Mouse (Mus musculus) bone marrow macrophage, adult 2 months (primary cell): Measurements from ENCODE around the gene Arid5b. TPM values are rescaled to one million over a fixed set of nuclear protein-coding genes. Genes with fewer than 3 reads are reported as not detected.
"Not testable (repeated sequence)": the region's sequence is repeated elsewhere in the genome, so short reads cannot be mapped to it uniquely, and the experiment has no call there.

Source experiments
- H3K27ac ChIP-seq: 2 replicates; pipeline ENCODE4 v1.5.1; 2012; ENCODE audit warnings: low read depth, low read length; ENCODE audit not compliant: insufficient read depth
- H3K4me1 ChIP-seq: 2 replicates; pipeline ENCODE4 v1.6.1; 2012; ENCODE audit warnings: low read length; ENCODE audit not compliant: control insufficient read depth, insufficient read depth
- H3K4me3 ChIP-seq: 2 replicates; pipeline ENCODE4 v1.5.1; 2012; ENCODE audit warnings: mild to moderate bottlenecking, low read length, moderate library complexity; ENCODE audit not compliant: insufficient read depth
- CTCF ChIP-seq: IDR thresholded peaks from 2 replicates; pipeline ENCODE4 v1.5.1; 2012; ENCODE audit warnings: low read depth, mild to moderate bottlenecking, low read length, moderate library complexity
- POLR2A ChIP-seq: IDR thresholded peaks from 2 replicates; pipeline ENCODE4 v1.6.1; 2012; ENCODE audit warnings: mild to moderate bottlenecking, low read depth, low read length, borderline replicate concordance
- polyA plus RNA-seq: library from polyadenylated mRNA; stranded (reverse); fragments of >200 nt; gene quantifications from 2 replicates; pipeline ENCODE4 v1.2.4, GENCODE M21; 2012; ENCODE audit not compliant: missing spikeins, insufficient read depth, insufficient read length

Arid5b gene
- polyA plus RNA-seq, 1 experiment, result 26.5 TPM

- TF ChIP-seq POLR2A (no peak), CTCF (no peak)
- H3K27ac ChIP-seq, result no peak overlapping the region
- H3K4me1 ChIP-seq, result peaks cover 15% of the 10 kb centered on the region
- no peak overlapping the region for H3K4me3 ChIP-seq
These were observed 178.0 kb downstream of the Arid5b start for GRCm38 (mm10) chr10:68100506-68100905.

- not testable (repeated sequence) for H3K27ac ChIP-seq, H3K4me3 ChIP-seq
- peaks cover 10% of the 10 kb centered on the region for H3K4me1 ChIP-seq
These were observed 178.7 kb downstream of the Arid5b start for GRCm38 (mm10) chr10:68099801-68100200.

- Histone ChIP-seq H3K4me3 (no peak overlapping the region), H3K4me1 (no peaks in the 10 kb centered on the region), H3K27ac (no peak overlapping the region)
- TF ChIP-seq CTCF, result no peak
- no peak for TF ChIP-seq POLR2A
These were observed 180.5 kb downstream of the Arid5b start for GRCm38 (mm10) chr10:68097821-68098675.

- Histone ChIP-seq H3K27ac (no peak overlapping the region), H3K4me1 (0 out of 2 replicates have a peak, but pooled peaks cover 2% of the 10 kb centered on the region), H3K4me3 (no peak overlapping the region)
- TF ChIP-seq CTCF (no peak), POLR2A (no peak)
These were observed 182.1 kb downstream of the Arid5b start for GRCm38 (mm10) chr10:68096395-68096794.

- H3K4me1 ChIP-seq, result 0 out of 2 replicates have a peak, but pooled peaks cover 2% of the 10 kb centered on the region
- TF ChIP-seq CTCF (no peak), POLR2A (no peak)
- H3K27ac ChIP-seq, result no peak overlapping the region
- H3K4me3 ChIP-seq, result no peak overlapping the region
These were observed 183.4 kb downstream of the Arid5b start for GRCm38 (mm10) chr10:68095136-68095535.

GRCm38 (mm10) chr10:68093496-68093895 lies 185.0 kb downstream of the Arid5b start:
- no peak overlapping the region for H3K27ac ChIP-seq
- 0 out of 2 replicates have a peak, but pooled peaks cover 4% of the 10 kb centered on the region for H3K4me1 ChIP-seq
- TF ChIP-seq CTCF (no peak), POLR2A (no peak)
- no peak overlapping the region for H3K4me3 ChIP-seq

GRCm38 (mm10) chr10:68091840-68092239 lies 186.7 kb downstream of the Arid5b start:
- Histone ChIP-seq H3K27ac (no peak overlapping the region), H3K4me3 (no peak overlapping the region), H3K4me1 (0 out of 2 replicates have a peak, but pooled peaks cover 4% of the 10 kb centered on the region)
- TF ChIP-seq CTCF, result no peak
- TF ChIP-seq POLR2A, result no peak

GRCm38 (mm10) chr10:68091011-68091410 lies 187.5 kb downstream of the Arid5b start:
- Histone ChIP-seq H3K4me3 (no peak overlapping the region), H3K27ac (no peak overlapping the region), H3K4me1 (0 out of 2 replicates have a peak, but pooled peaks cover 4% of the 10 kb centered on the region)
- TF ChIP-seq CTCF (no peak), POLR2A (no peak)

- H3K27ac ChIP-seq, result no peak overlapping the region
- H3K4me3 ChIP-seq, result no peak overlapping the region
These were observed 188.0 kb downstream of the Arid5b start for GRCm38 (mm10) chr10:68090544-68090943.

GRCm38 (mm10) chr10:68090197-68090535 lies 188.4 kb downstream of the Arid5b start:
- TF ChIP-seq CTCF (no peak), POLR2A (no peak)
- no peak overlapping the region for H3K4me3 ChIP-seq
- H3K4me1 ChIP-seq, result peaks cover 6% of the 10 kb centered on the region
- no peak overlapping the region for H3K27ac ChIP-seq

More at GRCm38 (mm10) chr10:68090544-68090943, 188.0 kb downstream of the Arid5b start:
- TF ChIP-seq POLR2A, result no peak
- no peak for TF ChIP-seq CTCF
- H3K4me1 ChIP-seq, result peaks cover 5% of the 10 kb centered on the region
